Mouse (Mus musculus) hindbrain, embryonic 11.5 days (tissue): ENCODE results near the gene Sult3a1. TPM values are rescaled to one million over a fixed set of nuclear protein-coding genes. Genes with fewer than 3 reads are reported as not detected.
"Not testable (repeated sequence)": the region's sequence is repeated elsewhere in the genome, so short reads cannot be mapped to it uniquely, and the experiment has no call there.

ENCODE experiments used
- ATAC-seq: fragments of 200-750 bp; cut with Nextera tagmentation; 2 replicates; pipeline ENCODE4 v1.8.0; 2017; ENCODE audit warnings: mild to moderate bottlenecking, moderate TSS enrichment, moderate library complexity; ENCODE audit not compliant: low FRiP score
- DNase-seq: peaks from one replicate; pipeline ENCODE4 v3.0.0-alpha.2; 2015; ENCODE audit warnings: low spot score
- H3K27ac ChIP-seq: fragments of 300-500 bp; sonication (generic); 2 replicates; pipeline ENCODE4 v1.5.1; 2014; ENCODE audit warnings: mild to moderate bottlenecking, low read depth, low read length
- H3K27me3 ChIP-seq: fragments of 300-500 bp; sonication (generic); 2 replicates; pipeline ENCODE4 v1.6.1; 2014; ENCODE audit warnings: mild to moderate bottlenecking, low read length, moderate library complexity, mixed read lengths; ENCODE audit not compliant: control insufficient read depth, insufficient read depth
- H3K36me3 ChIP-seq: fragments of 300-500 bp; sonication (generic); 2 replicates; pipeline ENCODE4 v1.6.1; 2014; ENCODE audit warnings: mild to moderate bottlenecking, low read length, moderate library complexity, mixed read lengths; ENCODE audit not compliant: control insufficient read depth, insufficient read depth
- H3K4me1 ChIP-seq: fragments of 300-500 bp; sonication (generic); replicated peaks from 2 replicates; pipeline ENCODE4 v1.6.1; 2014; ENCODE audit warnings: low read length, mixed read lengths; ENCODE audit not compliant: control insufficient read depth, insufficient read depth
- H3K4me2 ChIP-seq: fragments of 300-500 bp; sonication (generic); replicated peaks from 2 replicates; pipeline ENCODE4 v1.6.1; 2014; ENCODE audit warnings: mild to moderate bottlenecking, low read depth, low read length
- H3K4me3 ChIP-seq: fragments of 300-500 bp; sonication (generic); 2 replicates; pipeline ENCODE4 v1.5.1; 2014; ENCODE audit warnings: low read depth, low read length
- H3K9ac ChIP-seq: fragments of 300-500 bp; sonication (generic); 2 replicates; pipeline ENCODE4 v1.6.1; 2014; ENCODE audit warnings: low read depth, low read length
- H3K9me3 ChIP-seq: fragments of 300-500 bp; sonication (generic); 2 replicates; pipeline ENCODE4 v1.6.1; 2016; ENCODE audit warnings: low read length; ENCODE audit not compliant: control insufficient read depth
- WGBS: fragments of 180-500 bp; shearing (Covaris S2); extraction: QIAGEN DNeasy Blood & Tissue Kit; methylation state at CpG from one replicate; pipeline ENCODE4 v1.1.7; 2014; 5-methylcytosine and 5-hydroxymethylcytosine counted together
- polyA plus RNA-seq: library from polyadenylated mRNA; unstranded; fragments of >200 nt; fragmentation: Nextera tagmentation; extraction: Ambion mirVana; gene quantifications from 2 replicates; pipeline ENCODE4 v1.2.1, GENCODE M21; 2014

Gene Sult3a1
- polyA plus RNA-seq, result not detected in 2 replicates

GRCm38 (mm10) chr10:33857421-33857820 lies at the start of gene Sult3a1:
Gene Sult3a1 (plus strand): TSS chr10:33857721.
- Histone ChIP-seq H3K4me1 (no peaks in the 10 kb centered on the region), H3K27me3 (no peaks in the 10 kb centered on the region), H3K4me3 (no peak within 1 kb of the TSS), H3K27ac (no peak within 1 kb of the TSS), H3K9ac (no peak within 1 kb of the TSS), H3K36me3 (no peaks in the 10 kb centered on the region), H3K4me2 (no peak within 1 kb of the TSS), H3K9me3 (no peaks in the 10 kb centered on the region)
- ATAC-seq (no peak), DNase-seq (no peak)

GRCm38 (mm10) chr10:33811807-33812206 lies 45.7 kb upstream of the Sult3a1 start:
- no peaks in the 10 kb centered on the region for H3K27me3 ChIP-seq
- no peaks in the 10 kb centered on the region for H3K4me1 ChIP-seq
- H3K4me3 ChIP-seq, result no peak overlapping the region
- ATAC-seq (peak; percentile 69; the same call in 1 of the 2 replicates), DNase-seq (peak; percentile 8)
- no peaks in the 10 kb centered on the region for H3K36me3 ChIP-seq
- no peaks in the 10 kb centered on the region for H3K9me3 ChIP-seq
- no peak overlapping the region for H3K27ac ChIP-seq
- WGBS, result 10% methylated on average over 1 of the region's 1 CpGs
- H3K9ac ChIP-seq, result no peak overlapping the region
- no peak overlapping the region for H3K4me2 ChIP-seq

DNA sequence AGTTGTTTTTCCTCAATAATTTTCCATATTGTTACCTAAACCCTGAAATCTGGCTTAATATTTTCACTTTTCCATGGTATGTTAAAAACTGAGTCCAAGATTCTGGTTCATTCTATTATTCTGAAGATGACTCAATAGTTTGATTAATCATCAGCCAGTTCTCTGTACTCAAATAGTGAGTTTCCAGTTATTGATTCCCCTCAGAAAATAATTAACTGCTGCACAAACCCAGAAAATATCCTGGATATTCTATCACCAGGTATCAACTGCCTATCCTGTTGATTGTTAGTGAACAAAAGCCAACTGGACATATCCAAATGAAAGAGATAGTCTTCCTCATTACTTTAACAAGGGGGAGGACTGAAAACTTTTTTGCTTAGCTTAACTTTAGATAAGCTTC lies 43.3 kb upstream of the Sult3a1 start:
- H3K4me1 ChIP-seq, result no peaks in the 10 kb centered on the region
- no peak overlapping the region for H3K4me2 ChIP-seq
- no peak for DNase-seq
- H3K27me3 ChIP-seq, result no peaks in the 10 kb centered on the region
- H3K27ac ChIP-seq, result no peak overlapping the region
- H3K9ac ChIP-seq, result no peak overlapping the region
- H3K9me3 ChIP-seq, result no peaks in the 10 kb centered on the region
- no peak for ATAC-seq
- H3K36me3 ChIP-seq, result no peaks in the 10 kb centered on the region
- no peak overlapping the region for H3K4me3 ChIP-seq

DNA sequence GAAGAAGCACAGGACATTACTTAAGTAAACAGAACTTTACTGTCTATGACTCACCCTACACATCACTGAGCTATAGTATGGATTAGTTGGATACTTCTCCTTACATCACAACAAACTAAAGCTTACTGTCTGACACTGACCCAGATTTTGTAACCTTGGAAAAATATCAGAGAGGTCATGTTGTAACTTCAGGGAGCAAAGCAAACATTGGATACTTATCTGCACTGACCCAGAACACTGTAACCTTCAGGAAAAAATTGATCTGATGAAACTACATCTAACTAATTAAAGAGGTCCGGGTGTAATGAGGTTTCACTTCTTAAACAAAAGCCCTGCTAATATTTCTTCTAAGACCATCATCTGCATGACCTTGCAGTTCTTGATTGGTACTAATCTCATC lies 40.6 kb upstream of the Sult3a1 start:
- Histone ChIP-seq H3K36me3 (no peaks in the 10 kb centered on the region), H3K4me2 (no peak overlapping the region), H3K9me3 (no peaks in the 10 kb centered on the region), H3K27me3 (no peaks in the 10 kb centered on the region), H3K4me1 (no peaks in the 10 kb centered on the region), H3K27ac (no peak overlapping the region), H3K9ac (no peak overlapping the region), H3K4me3 (no peak overlapping the region)
- WGBS, result 78% methylated on average over 1 of the region's 1 CpGs
- ATAC-seq, result no peak
- DNase-seq, result no peak

DNA sequence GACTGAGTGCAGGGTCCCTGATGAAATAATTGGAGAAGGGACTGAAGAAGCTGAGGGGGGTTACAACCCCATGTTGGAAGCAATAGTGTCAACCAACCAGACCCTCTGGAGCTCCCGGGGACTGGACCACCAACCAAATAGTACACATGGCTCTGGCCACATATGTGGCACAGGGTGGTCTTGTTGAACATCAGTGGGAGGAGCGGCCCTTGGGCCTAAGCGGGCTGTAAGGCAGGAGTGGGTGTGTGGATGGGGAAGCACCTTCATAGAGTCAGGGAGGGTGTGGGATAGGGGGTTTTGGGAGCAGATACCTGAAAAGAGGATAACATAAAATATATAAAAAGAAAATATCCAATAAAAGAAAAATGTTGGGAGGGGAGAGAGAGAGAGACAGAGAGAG lies 36.6 kb upstream of the Sult3a1 start:
- H3K9me3 ChIP-seq, result no peaks in the 10 kb centered on the region
- H3K4me2 ChIP-seq, result no peak overlapping the region
- H3K27me3 ChIP-seq, result no peaks in the 10 kb centered on the region
- no peak overlapping the region for H3K4me3 ChIP-seq
- no peak overlapping the region for H3K27ac ChIP-seq
- no peaks in the 10 kb centered on the region for H3K4me1 ChIP-seq
- 96% methylated on average over 3 of the region's 3 CpGs for WGBS
- H3K36me3 ChIP-seq, result no peaks in the 10 kb centered on the region
- ATAC-seq (no peak), DNase-seq (no peak)
- H3K9ac ChIP-seq, result no peak overlapping the region

- WGBS, result 91% methylated on average over 2 of the region's 2 CpGs
- ATAC-seq, result no peak
- no peak overlapping the region for H3K27ac ChIP-seq
These were observed 8.5 kb downstream of the Sult3a1 start for GRCm38 (mm10) chr10:33865994-33866393.

GRCm38 (mm10) chr10:33870441-33870840 lies 12.9 kb downstream of the Sult3a1 start:
- H3K27me3 ChIP-seq, result no peaks in the 10 kb centered on the region

More at GRCm38 (mm10) chr10:33865994-33866393, 8.5 kb downstream of the Sult3a1 start:
- no peak for DNase-seq
- H3K4me1 ChIP-seq, result no peaks in the 10 kb centered on the region
- no peaks in the 10 kb centered on the region for H3K36me3 ChIP-seq
- no peak overlapping the region for H3K4me2 ChIP-seq
- H3K27me3 ChIP-seq, result no peaks in the 10 kb centered on the region
- H3K9ac ChIP-seq, result no peak overlapping the region
- no peak overlapping the region for H3K4me3 ChIP-seq
- H3K9me3 ChIP-seq, result no peaks in the 10 kb centered on the region

GRCm38 (mm10) chr10:33872672-33873398 lies 15.3 kb downstream of the Sult3a1 start:
- Histone ChIP-seq H3K27ac (no peak overlapping the region), H3K4me1 (no peaks in the 10 kb centered on the region), H3K9me3 (no peaks in the 10 kb centered on the region), H3K27me3 (no peaks in the 10 kb centered on the region), H3K4me3 (no peak overlapping the region), H3K9ac (no peak overlapping the region), H3K36me3 (no peaks in the 10 kb centered on the region), H3K4me2 (no peak overlapping the region)
- 85% methylated on average over 2 of the region's 2 CpGs for WGBS
- ATAC-seq, result no peak
- no peak for DNase-seq

More at GRCm38 (mm10) chr10:33870441-33870840, 12.9 kb downstream of the Sult3a1 start:
- Histone ChIP-seq H3K4me1 (no peaks in the 10 kb centered on the region), H3K4me2 (no peak overlapping the region), H3K4me3 (no peak overlapping the region), H3K9ac (no peak overlapping the region), H3K36me3 (no peaks in the 10 kb centered on the region), H3K9me3 (no peaks in the 10 kb centered on the region), H3K27ac (no peak overlapping the region)
- ATAC-seq (no peak), DNase-seq (no peak)
- WGBS, result 15% methylated on average over 1 of the region's 1 CpGs

GRCm38 (mm10) chr10:33882411-33882810 lies 24.9 kb downstream of the Sult3a1 start:
- not testable (repeated sequence) for H3K36me3 ChIP-seq, ATAC-seq, H3K4me1 ChIP-seq, H3K4me3 ChIP-seq, H3K27ac ChIP-seq, H3K4me2 ChIP-seq, DNase-seq, H3K27me3 ChIP-seq, H3K9me3 ChIP-seq, H3K9ac ChIP-seq
- 83% methylated on average over 2 of the region's 2 CpGs for WGBS
